Mouse (Mus musculus): Measurements from ENCODE around the gene Bpnt1. TPM values are rescaled to one million over a fixed set of nuclear protein-coding genes. Genes with fewer than 3 reads are reported as not detected.

Gene Bpnt1
- total RNA-seq, 4 experiments from 2014 or later = 14.9 to 28.3 (median 18.1) TPM

DNA sequence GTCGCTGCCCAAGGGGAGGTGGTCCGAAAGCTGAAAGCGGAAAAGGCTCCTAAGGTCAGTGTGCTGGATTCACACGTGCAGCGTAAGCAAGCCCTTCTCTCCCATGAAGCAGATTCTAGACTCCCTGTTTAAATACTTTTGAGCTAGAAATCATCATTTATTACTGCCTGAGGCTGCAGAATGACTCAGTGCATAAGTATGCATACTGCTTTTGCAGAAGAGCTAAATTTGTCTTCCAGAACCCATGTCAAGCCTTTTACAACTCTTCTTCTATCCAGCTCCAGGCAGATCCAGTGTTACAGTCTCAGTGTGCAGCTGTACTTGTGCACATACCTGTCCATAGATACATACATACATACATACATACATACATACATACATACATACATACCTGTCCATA, 69.7 kb downstream of the Bpnt1 start:
- DNase-seq (ENCODE audit: low spot score in 2 of 2) = no peak

DNA sequence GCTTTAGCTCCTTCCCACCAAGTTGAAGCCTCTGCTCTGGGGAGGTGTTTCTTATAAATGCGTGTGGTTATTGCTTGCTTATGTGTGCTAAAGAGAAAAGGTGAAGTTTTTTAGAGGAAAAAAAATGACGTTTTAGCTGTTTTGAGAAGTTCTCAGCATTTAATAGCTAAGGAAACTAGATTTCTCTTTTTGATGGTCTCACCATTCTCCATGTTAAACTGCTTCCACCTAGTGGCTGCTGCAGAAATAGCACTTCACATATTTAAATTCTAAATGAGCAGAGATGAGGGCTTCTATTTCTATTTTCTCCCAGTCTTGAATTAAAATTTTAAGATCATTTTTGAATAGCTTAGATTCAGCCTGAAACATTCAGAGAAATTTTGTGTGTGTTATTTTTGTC, 72.1 kb downstream of the Bpnt1 start:
- DNase-seq (ENCODE audit: low spot score in 2 of 2) = no peak

DNA sequence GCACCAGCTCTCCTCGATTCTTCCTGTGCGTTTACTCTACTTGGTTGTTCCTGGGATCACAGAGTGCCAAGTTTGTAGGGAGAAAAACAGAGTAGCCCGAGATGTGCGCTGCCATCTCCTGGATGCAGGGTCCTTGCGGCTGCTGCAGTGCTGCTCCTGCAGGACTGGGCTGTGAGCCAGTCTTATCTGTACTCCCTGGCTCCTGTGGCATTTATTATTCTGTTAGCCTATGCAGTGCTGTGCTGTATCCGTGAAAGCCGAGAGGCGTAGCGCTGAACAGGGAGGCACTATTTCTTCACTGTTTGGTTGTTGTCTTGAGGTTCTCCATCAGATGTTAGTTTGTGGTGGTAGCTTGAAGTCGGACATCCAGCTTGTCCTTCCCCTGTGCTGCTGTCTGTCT, 74.0 kb downstream of the Bpnt1 start:
- no peak for DNase-seq (ENCODE audit: low spot score in 2 of 2)

Small RNA genes within 50 kb of the gene (microRNA-seq; reads per million reads assigned to microRNA genes)
- gene Mir194-1 = not detected
- not detected for gene Mir215

Other genes starting within 250 kb of the Bpnt1 start
- gene Rab3gap2, start 128.0 kb upstream of the Bpnt1 start, total RNA-seq (2022) = 10 to 100 TPM; 17.5 to 20.7 (median 17.7) TPM
- 10 to 100 TPM; 38.0 to 43.6 (median 41.7) TPM for gene Iars2, start 2.8 kb upstream of the Bpnt1 start, total RNA-seq (2022)
- gene Eprs, start 30.9 kb downstream of the Bpnt1 start, total RNA-seq (2022) = 100 to 1,000 TPM; 138 to 148 (median 142) TPM
- gene Slc30a10, start 122.7 kb downstream of the Bpnt1 start, total RNA-seq (2022) = not detected